Mouse (Mus musculus): ENCODE measurements around the gene Ddt. TPM values are rescaled to one million over a fixed set of nuclear protein-coding genes. Genes with fewer than 3 reads are reported as not detected.
A peak's percentile ranks its signal among the peaks of the same experiment; 100 is the strongest.

The Ddt gene
- 66.8 and 77.3 TPM in 2 replicates for polyA plus RNA-seq (2012; rRNA removed)

DNA sequence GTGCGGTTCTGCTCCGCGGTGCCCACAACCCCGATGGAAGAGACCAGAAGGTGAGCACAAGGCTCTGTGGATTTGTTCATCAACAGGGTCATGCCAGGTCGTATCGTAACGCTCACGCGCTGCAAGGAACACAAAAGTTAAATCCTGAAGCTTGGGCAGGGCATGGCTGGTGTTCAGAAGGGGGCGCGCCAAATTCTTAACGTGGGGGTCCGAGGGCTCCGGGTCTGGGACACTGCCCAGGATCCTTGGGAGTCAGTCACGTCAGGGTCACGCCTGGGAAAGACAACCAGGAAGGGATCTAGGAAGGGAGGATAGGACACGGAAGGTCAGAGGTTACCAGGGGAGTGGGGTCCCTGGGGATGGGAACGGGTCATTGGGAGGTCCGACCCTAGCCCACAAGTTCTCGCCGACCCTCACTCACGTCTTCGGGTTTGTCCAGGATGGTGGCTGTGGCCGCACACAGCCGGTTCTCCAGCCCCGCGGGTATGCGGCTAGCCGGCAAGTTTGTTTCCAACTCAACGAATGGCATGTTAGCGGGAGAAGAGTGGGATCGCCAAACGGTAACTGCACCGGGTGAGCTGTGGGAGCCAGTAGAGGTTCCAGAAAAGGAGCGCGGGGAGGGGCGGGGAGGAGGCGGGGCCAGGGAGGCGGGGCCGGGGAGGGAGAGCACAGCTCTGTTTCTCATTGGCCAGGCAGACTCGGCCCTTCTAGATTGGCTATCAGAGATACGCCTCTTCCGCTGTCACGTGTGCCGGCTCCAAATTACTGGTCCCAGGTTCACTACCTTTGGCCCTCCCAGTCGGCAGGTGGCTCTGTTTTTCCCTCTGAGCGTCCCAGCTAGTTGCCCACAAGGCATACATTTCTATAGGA is at the start of gene Ddt:
Ddt (minus strand) TSS at position 620 of the 870 bp plus-strand sequence.
- DNase-seq: peak; percentile 90
- 2% methylated on average over 47 of the region's 47 CpGs for WGBS
- H3K4me3 ChIP-seq (ENCODE audit: control insufficient read depth, insufficient read depth, low read length): peak within 1 kb of the TSS; percentile 61
- no peaks in the 10 kb centered on the region for H3K36me3 ChIP-seq (ENCODE audit: control insufficient read depth, insufficient read depth, low read length)
- no peak within 1 kb of the TSS for H3K27ac ChIP-seq (ENCODE audit: control insufficient read depth, insufficient read depth, low read length)
- H3K27me3 ChIP-seq (ENCODE audit: control insufficient read depth, insufficient read depth, low read length): no peaks in the 10 kb centered on the region
- H3K4me1 ChIP-seq (replicated peaks; ENCODE audit: control insufficient read depth, insufficient read depth, low read length): peaks cover 8% of the 10 kb centered on the region
- TF ChIP-seq CTCF (IDR thresholded peaks at IDR 0.05; ENCODE audit: borderline replicate concordance, control insufficient read depth, extremely low read depth, insufficient read depth, low read length, poor library complexity) (peak; percentile 15; the same call in 1 of the 2 replicates), POLR2A (IDR thresholded peaks at IDR 0.05; ENCODE audit: control insufficient read depth, extremely low read depth, insufficient read depth, low read length, poor library complexity) (peak; percentile 10; the same call in 1 of the 2 replicates)

DNA sequence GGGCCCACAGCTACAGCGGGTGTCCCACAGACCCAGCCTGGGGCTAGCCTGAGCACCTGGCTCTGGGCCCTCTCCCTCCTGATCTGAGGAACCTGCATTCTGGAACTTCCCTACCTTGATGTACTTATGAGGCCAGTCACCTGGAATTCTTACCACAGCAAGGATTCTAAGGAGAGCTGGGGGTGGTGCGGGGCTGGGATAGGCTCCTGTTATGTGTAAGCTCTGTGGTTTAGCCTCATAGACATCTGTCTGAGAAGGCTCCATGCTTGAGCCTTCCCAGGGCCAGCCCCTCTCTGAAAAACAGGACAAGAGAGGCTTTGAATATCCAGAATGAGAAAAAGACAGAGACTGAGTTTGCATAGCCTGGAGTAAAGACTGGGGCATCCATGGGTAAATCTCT is 49.2 kb upstream of the Ddt start, which contains the start of gene Gstt4:
Gstt4 (minus strand) TSS at position 101 of the 400 bp plus-strand sequence.
- TF ChIP-seq CTCF (IDR thresholded peaks at IDR 0.05; ENCODE audit: borderline replicate concordance, control insufficient read depth, extremely low read depth, insufficient read depth, low read length, poor library complexity) (no peak), POLR2A (IDR thresholded peaks at IDR 0.05; ENCODE audit: control insufficient read depth, extremely low read depth, insufficient read depth, low read length, poor library complexity) (no peak)
- WGBS: 95% methylated on average over 2 of the region's 2 CpGs
- Histone ChIP-seq H3K4me1 (replicated peaks; ENCODE audit: control insufficient read depth, insufficient read depth, low read length) (no peaks in the 10 kb centered on the region; the same call in 1 of the 2 replicates), H3K36me3 (ENCODE audit: control insufficient read depth, insufficient read depth, low read length) (no peaks in the 10 kb centered on the region), H3K27ac (ENCODE audit: control insufficient read depth, insufficient read depth, low read length) (no peak within 1 kb of the TSS), H3K4me3 (ENCODE audit: control insufficient read depth, insufficient read depth, low read length) (no peak within 1 kb of the TSS), H3K27me3 (ENCODE audit: control insufficient read depth, insufficient read depth, low read length) (no peaks in the 10 kb centered on the region)
- DNase-seq: no peak

DNA sequence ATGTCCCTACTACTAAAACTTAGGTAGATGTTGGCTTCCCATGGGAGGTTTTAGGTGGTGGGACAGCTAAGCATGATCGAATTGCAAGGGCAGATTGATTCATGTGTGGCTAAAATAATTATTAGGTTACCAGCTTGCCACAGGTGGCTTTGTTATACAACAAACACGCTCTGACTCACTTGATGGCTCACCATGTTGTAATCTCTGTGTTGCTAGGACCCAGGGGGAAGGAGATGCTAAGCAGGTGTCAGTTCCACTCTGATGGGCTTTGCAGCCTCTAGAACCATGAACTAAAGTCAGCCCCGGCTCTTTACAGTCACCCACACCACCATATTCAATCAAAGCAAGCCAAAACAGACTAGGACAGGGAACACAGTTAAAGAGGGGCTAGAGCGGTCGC is 46.7 kb upstream of the Ddt start:
- H3K27me3 ChIP-seq (ENCODE audit: control insufficient read depth, insufficient read depth, low read length): no peaks in the 10 kb centered on the region
- H3K27ac ChIP-seq (ENCODE audit: control insufficient read depth, insufficient read depth, low read length): no peak overlapping the region
- 96% methylated on average over 5 of the region's 5 CpGs for WGBS
- no peaks in the 10 kb centered on the region for H3K4me1 ChIP-seq (replicated peaks; ENCODE audit: control insufficient read depth, insufficient read depth, low read length)
- no peak for DNase-seq
- no peak overlapping the region for H3K4me3 ChIP-seq (ENCODE audit: control insufficient read depth, insufficient read depth, low read length)
- H3K36me3 ChIP-seq (ENCODE audit: control insufficient read depth, insufficient read depth, low read length): no peaks in the 10 kb centered on the region
- no peak for TF ChIP-seq CTCF (IDR thresholded peaks at IDR 0.05; ENCODE audit: borderline replicate concordance, control insufficient read depth, extremely low read depth, insufficient read depth, low read length, poor library complexity)
- no peak for TF ChIP-seq POLR2A (IDR thresholded peaks at IDR 0.05; ENCODE audit: control insufficient read depth, extremely low read depth, insufficient read depth, low read length, poor library complexity)

DNA sequence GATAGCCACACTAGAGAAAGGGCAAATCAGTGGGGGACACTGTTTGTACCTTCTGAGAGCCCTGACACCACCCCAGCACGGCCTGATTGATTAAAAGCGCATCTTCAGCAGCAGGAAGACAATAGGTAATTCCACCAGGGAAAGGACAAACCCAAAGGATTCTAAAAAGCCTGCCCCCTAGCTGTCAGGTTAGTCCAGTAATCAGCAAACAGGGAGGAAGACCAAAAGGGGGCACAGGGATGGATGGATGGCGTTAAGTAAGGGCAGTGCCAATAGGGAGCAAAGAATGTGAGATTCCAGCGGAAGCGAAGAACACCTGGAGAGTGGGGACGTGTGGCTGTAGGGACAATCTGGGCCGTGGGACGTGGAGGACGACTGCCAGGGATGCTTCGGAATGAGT is 45.4 kb upstream of the Ddt start:
- TF ChIP-seq POLR2A (IDR thresholded peaks at IDR 0.05; ENCODE audit: control insufficient read depth, extremely low read depth, insufficient read depth, low read length, poor library complexity) (no peak), CTCF (IDR thresholded peaks at IDR 0.05; ENCODE audit: borderline replicate concordance, control insufficient read depth, extremely low read depth, insufficient read depth, low read length, poor library complexity) (no peak)
- H3K4me1 ChIP-seq (replicated peaks; ENCODE audit: control insufficient read depth, insufficient read depth, low read length): no peaks in the 10 kb centered on the region
- no peak overlapping the region for H3K4me3 ChIP-seq (ENCODE audit: control insufficient read depth, insufficient read depth, low read length)
- H3K27ac ChIP-seq (ENCODE audit: control insufficient read depth, insufficient read depth, low read length): no peak overlapping the region
- no peaks in the 10 kb centered on the region for H3K27me3 ChIP-seq (ENCODE audit: control insufficient read depth, insufficient read depth, low read length)
- no peak for DNase-seq
- WGBS: 75% methylated on average over 10 of the region's 10 CpGs
- H3K36me3 ChIP-seq (ENCODE audit: control insufficient read depth, insufficient read depth, low read length): no peaks in the 10 kb centered on the region

- Histone ChIP-seq H3K36me3 (ENCODE audit: control insufficient read depth, insufficient read depth, low read length) (no peaks in the 10 kb centered on the region), H3K27me3 (ENCODE audit: control insufficient read depth, insufficient read depth, low read length) (no peaks in the 10 kb centered on the region), H3K4me1 (replicated peaks; ENCODE audit: control insufficient read depth, insufficient read depth, low read length) (no peaks in the 10 kb centered on the region), H3K27ac (ENCODE audit: control insufficient read depth, insufficient read depth, low read length) (no peak overlapping the region), H3K4me3 (ENCODE audit: control insufficient read depth, insufficient read depth, low read length) (no peak overlapping the region)
- no peak for DNase-seq
- 69% methylated on average over 2 of the region's 2 CpGs for WGBS
- TF ChIP-seq POLR2A (IDR thresholded peaks at IDR 0.05; ENCODE audit: control insufficient read depth, extremely low read depth, insufficient read depth, low read length, poor library complexity) (no peak), CTCF (IDR thresholded peaks at IDR 0.05; ENCODE audit: borderline replicate concordance, control insufficient read depth, extremely low read depth, insufficient read depth, low read length, poor library complexity) (no peak)
Measured at GRCm38 (mm10) chr10:75804217-75804616, 31.0 kb upstream of the Ddt start.

DNA sequence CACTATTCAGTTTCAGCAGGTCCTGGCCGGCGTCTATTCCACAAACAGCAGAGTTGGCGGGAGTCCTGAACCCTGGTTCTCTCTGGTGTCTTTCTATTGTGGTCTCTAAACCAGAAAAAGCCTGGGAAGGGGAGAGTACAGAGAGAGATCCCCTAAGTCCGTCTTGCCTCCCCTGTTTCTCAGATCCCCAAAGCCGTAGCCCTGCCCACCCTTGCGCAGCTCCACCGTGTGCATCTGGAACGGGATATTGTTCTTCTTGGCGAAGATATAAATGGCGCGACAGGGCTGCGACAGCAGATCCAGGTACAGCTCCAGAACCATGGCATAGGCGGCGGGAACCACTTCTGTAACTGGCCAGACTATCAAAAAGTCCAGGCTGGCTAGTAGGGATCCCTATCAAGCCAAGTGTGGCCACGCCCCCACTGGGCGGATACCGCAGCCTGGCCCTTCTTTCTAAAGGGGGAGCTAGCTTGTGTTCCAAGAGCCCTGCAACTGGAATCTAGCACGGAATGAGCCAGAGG is 25.0 kb upstream of the Ddt start, which contains the start of gene Gstt1:
Gstt1 (minus strand) TSS at position 409 of the 521 bp plus-strand sequence.
- peaks cover 13% of the 10 kb centered on the region for H3K4me1 ChIP-seq (replicated peaks; ENCODE audit: control insufficient read depth, insufficient read depth, low read length)
- H3K27me3 ChIP-seq (ENCODE audit: control insufficient read depth, insufficient read depth, low read length): no peaks in the 10 kb centered on the region
- no peak for DNase-seq
- H3K27ac ChIP-seq (ENCODE audit: control insufficient read depth, insufficient read depth, low read length): no peak within 1 kb of the TSS
- peak within 1 kb of the TSS; percentile 44 for H3K4me3 ChIP-seq (ENCODE audit: control insufficient read depth, insufficient read depth, low read length)
- no peaks in the 10 kb centered on the region for H3K36me3 ChIP-seq (ENCODE audit: control insufficient read depth, insufficient read depth, low read length)
- TF ChIP-seq POLR2A (IDR thresholded peaks at IDR 0.05; ENCODE audit: control insufficient read depth, extremely low read depth, insufficient read depth, low read length, poor library complexity) (no peak), CTCF (IDR thresholded peaks at IDR 0.05; ENCODE audit: borderline replicate concordance, control insufficient read depth, extremely low read depth, insufficient read depth, low read length, poor library complexity) (no peak)
- 4% methylated on average over 18 of the region's 18 CpGs for WGBS
